Mouse (Mus musculus) liver, embryonic 14.5 days (tissue): Measurements from ENCODE around the gene Ttyh3. TPM values are rescaled to one million over a fixed set of nuclear protein-coding genes. Genes with fewer than 3 reads are reported as not detected.

Source experiments
- ATAC-seq: fragments of 200-750 bp; cut with Nextera tagmentation; 2 replicates; pipeline ENCODE4 v1.8.0; 2017; ENCODE audit warnings: moderate number of reproducible peaks, mild to moderate bottlenecking, moderate library complexity; ENCODE audit not compliant: insufficient read depth
- DNase-seq, 3 experiments: peaks; one replicate each; pipeline ENCODE4 v3.0.0-alpha.2; 2012 to 2013; ENCODE audit warnings: low read depth in 3 of 3, low spot score in 3 of 3
- H3K27ac ChIP-seq: fragments of 300-500 bp; sonication (generic); 2 replicates; pipeline ENCODE4 v1.5.1; 2014; ENCODE audit warnings: moderate library complexity, mild to moderate bottlenecking, control low read depth, inconsistent platforms
- H3K27me3 ChIP-seq: fragments of 300-500 bp; sonication (generic); 2 replicates; pipeline ENCODE4 v1.6.1; 2014; ENCODE audit warnings: mild to moderate bottlenecking, low read length, moderate library complexity; ENCODE audit not compliant: control insufficient read depth, insufficient read depth
- H3K36me3 ChIP-seq: fragments of 300-500 bp; sonication (generic); replicated peaks from 2 replicates; pipeline ENCODE4 v1.6.1; 2014; ENCODE audit warnings: low read depth; ENCODE audit not compliant: control insufficient read depth, insufficient read depth
- H3K4me1 ChIP-seq, 2 experiments: fragments of 200-500 bp in 1 of 2; fragments of 300-500 bp in 1 of 2; sonication (generic) in 1 of 2; replicated peaks; 2 replicates each; pipeline ENCODE4 v1.6.1; 2012 to 2014; ENCODE audit warnings: antibody characterized with exemption in 1 of 2, inconsistent platforms in 1 of 2, low read length in 1 of 2; ENCODE audit not compliant: control insufficient read depth in 2 of 2, insufficient read depth in 2 of 2
- H3K4me2 ChIP-seq: fragments of 300-500 bp; sonication (generic); 2 replicates; pipeline ENCODE4 v1.6.1; 2014; ENCODE audit warnings: low read depth, mild to moderate bottlenecking, control low read depth, moderate library complexity
- H3K4me3 ChIP-seq, 2 experiments: fragments of 200-500 bp in 1 of 2; fragments of 300-500 bp in 1 of 2; sonication (generic) in 1 of 2; 2 replicates each; pipeline ENCODE4 v1.5.1; 2012 to 2014; ENCODE audit warnings: low read depth in 2 of 2, low read length in 2 of 2, mild to moderate bottlenecking in 2 of 2, control low read depth in 1 of 2, inconsistent platforms in 1 of 2, moderate library complexity in 1 of 2; ENCODE audit not compliant: insufficient read depth in 1 of 2
- H3K9ac ChIP-seq: fragments of 300-500 bp; sonication (generic); replicated peaks from 2 replicates; pipeline ENCODE4 v1.6.1; 2014; ENCODE audit warnings: mild to moderate bottlenecking, control low read depth, moderate library complexity
- H3K9me3 ChIP-seq: fragments of 300-500 bp; sonication (generic); 2 replicates; pipeline ENCODE4 v1.6.1; 2016; ENCODE audit warnings: low read length, mixed read lengths; ENCODE audit not compliant: control insufficient read depth
- CTCF ChIP-seq: IDR thresholded peaks from 2 replicates; pipeline ENCODE4 v1.5.1; 2016; ENCODE audit warnings: antibody characterized with exemption, low read depth, control low read depth
- EP300 ChIP-seq: IDR thresholded peaks from 2 replicates; pipeline ENCODE4 v1.6.1; 2016; ENCODE audit warnings: antibody characterized with exemption, low read depth
- WGBS: fragments of 180-500 bp; shearing (Covaris S2); extraction: QIAGEN DNeasy Blood & Tissue Kit; methylation state at CpG from one replicate; pipeline ENCODE4 v1.1.7; 2014; ENCODE audit not compliant: insufficient replicate concordance; 5-methylcytosine and 5-hydroxymethylcytosine counted together
- polyA plus RNA-seq, 2 experiments: library from polyadenylated mRNA; depleted of rRNA in 1 of 2; stranded (reverse) in 1 of 2; unstranded in 1 of 2; fragments of >200 nt; fragmentation: Nextera tagmentation in 1 of 2; extraction: Ambion mirVana in 1 of 2; gene quantifications; 2 replicates each; pipeline versions ENCODE4 v1.2.1 to v1.2.3; 2012 to 2014

Ttyh3 gene
- polyA plus RNA-seq, 2 experiments: 5.4 to 8.3 TPM

DNA sequence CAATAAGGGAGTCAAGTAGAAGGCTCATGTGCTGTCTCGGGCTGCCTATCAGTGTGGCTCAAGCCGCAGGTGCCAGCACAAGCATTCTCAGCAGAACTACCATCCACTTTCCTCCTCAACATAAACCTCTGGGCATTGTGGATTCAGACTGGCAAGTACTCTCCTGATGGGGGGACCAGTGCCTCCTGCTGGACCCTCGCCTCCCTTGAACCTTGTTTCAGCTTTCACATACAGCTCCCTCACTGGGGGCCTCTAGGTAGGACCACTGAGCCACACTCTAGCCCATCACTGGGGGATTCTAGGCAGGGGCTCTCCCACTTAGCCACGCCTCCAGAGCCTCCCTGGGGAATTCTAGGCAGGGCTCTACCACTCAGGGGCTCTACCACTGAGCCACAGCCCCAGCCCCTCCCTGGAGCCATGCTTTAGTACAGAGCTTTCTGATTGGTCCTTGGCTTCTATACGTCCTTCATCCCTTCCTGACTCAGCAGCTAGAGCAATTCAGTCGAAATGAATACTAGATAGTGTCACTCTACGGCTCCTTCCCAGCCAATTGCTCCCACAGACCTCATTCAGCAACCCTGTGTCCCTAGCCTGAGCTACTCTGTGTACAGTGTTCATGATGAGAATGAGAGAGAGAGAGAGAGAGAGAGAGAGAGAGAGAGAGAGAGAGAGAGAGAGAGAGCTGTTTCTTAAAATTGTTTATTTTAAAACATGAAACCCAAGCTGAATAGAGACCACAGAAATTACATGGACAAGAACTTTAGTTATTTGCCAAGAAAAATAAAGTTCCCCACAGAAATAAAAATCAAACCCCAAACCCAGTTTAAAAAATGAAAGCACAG, 28.7 kb downstream of the Ttyh3 start:
- no peaks in the 10 kb centered on the region for H3K27me3 ChIP-seq
- ATAC-seq: no peak
- H3K4me2 ChIP-seq: no peak overlapping the region
- WGBS: 40% methylated on average over 7 of the region's 7 CpGs
- no peak for TF ChIP-seq EP300
- TF ChIP-seq CTCF: no peak
- no peak overlapping the region for H3K4me3 ChIP-seq
- no peak overlapping the region for H3K27ac ChIP-seq
- no peak overlapping the region for H3K9ac ChIP-seq
- DNase-seq: no peak
- peaks cover 13 to 21% of the 10 kb centered on the region in 2 experiments for H3K4me1 ChIP-seq
- H3K36me3 ChIP-seq: no peaks in the 10 kb centered on the region
- H3K9me3 ChIP-seq: no peaks in the 10 kb centered on the region

- peaks cover 22 to 26% of the 10 kb centered on the region in 2 experiments for H3K4me1 ChIP-seq
- H3K4me3 ChIP-seq: no peak overlapping the region
- no peaks in the 10 kb centered on the region for H3K27me3 ChIP-seq
- peak; percentile 92 for TF ChIP-seq CTCF
- TF ChIP-seq EP300: no peak
- 15% methylated on average over 6 of the region's 6 CpGs for WGBS
- ATAC-seq (peak; percentile 31; the same call in 1 of the 2 replicates), DNase-seq (peak; percentile 59 to 60 (median 60))
- peaks cover 4% of the 10 kb centered on the region; the same call in 1 of the 2 replicates for H3K36me3 ChIP-seq
- H3K4me2 ChIP-seq: no peak overlapping the region
- no peaks in the 10 kb centered on the region for H3K9me3 ChIP-seq
- H3K9ac ChIP-seq: no peak overlapping the region
- H3K27ac ChIP-seq: no peak overlapping the region
Observed at GRCm38 (mm10) chr5:140619151-140619771, 29.6 kb downstream of the Ttyh3 start.

DNA sequence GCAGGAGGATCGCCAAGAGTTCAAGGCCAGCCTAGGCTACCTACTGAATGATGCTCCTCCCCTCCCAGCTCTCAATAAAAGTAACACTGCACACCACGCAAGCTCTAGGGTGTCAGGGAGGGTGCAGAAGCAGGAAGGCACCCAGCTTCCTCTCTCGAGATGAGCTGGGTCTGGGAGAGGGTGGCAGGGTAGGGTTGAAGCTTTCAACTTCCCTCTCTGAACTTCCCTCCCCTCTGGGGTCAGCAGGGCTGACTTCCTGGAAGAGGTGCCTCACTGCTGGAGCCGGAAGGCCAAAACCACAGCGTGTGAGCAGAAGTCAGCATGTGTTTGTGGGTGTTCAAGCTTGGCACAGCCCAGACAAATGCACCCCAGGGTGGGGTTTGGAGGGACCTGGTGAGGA, 31.1 kb downstream of the Ttyh3 start:
- TF ChIP-seq EP300 (no peak), CTCF (no peak)
- WGBS: 17% methylated on average over 5 of the region's 5 CpGs
- Histone ChIP-seq H3K36me3 (peaks cover 18% of the 10 kb centered on the region), H3K27ac (no peak overlapping the region), H3K4me1 (peaks cover 24 to 30% of the 10 kb centered on the region in 2 experiments), H3K27me3 (no peaks in the 10 kb centered on the region), H3K9me3 (no peaks in the 10 kb centered on the region), H3K9ac (no peak overlapping the region), H3K4me2 (no peak overlapping the region), H3K4me3 (no peak overlapping the region)
- ATAC-seq: no peak
- no peak for DNase-seq

GRCm38 (mm10) chr5:140616691-140617090, 32.1 kb downstream of the Ttyh3 start:
- Histone ChIP-seq H3K4me3 (no peak overlapping the region), H3K9me3 (no peaks in the 10 kb centered on the region), H3K36me3 (peaks cover 23% of the 10 kb centered on the region), H3K9ac (no peak overlapping the region), H3K27me3 (no peaks in the 10 kb centered on the region), H3K27ac (peak overlapping the region; percentile 47), H3K4me1 (peaks cover 25 to 30% of the 10 kb centered on the region in 2 experiments), H3K4me2 (no peak overlapping the region)
- no peak for TF ChIP-seq EP300
- DNase-seq (no peak), ATAC-seq (no peak)
- WGBS: 35% methylated on average over 9 of the region's 9 CpGs

DNA sequence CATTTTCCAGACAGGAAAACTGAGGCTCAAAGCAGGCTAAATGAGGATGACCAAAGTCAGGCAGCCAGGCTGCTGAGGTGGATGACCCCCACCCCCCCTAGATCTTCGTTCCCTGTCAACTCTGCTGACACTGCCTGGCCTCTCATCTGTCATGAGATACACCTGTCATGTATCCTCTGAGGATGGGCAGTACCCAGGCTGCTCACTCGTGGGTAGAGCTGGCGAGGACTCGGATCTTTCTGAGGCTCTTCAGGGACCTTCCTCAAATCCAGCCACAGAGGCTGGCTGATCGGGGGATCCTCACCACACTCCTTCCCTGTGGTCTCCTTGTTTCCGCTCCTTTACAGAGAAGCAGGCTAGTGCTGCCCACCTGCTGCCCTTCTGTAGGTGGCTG, 32.7 kb downstream of the Ttyh3 start:
- Histone ChIP-seq H3K36me3 (peaks cover 23% of the 10 kb centered on the region), H3K27me3 (no peaks in the 10 kb centered on the region), H3K27ac (no peak overlapping the region; the same call in 1 of the 2 replicates), H3K4me1 (peaks cover 27 to 36% of the 10 kb centered on the region in 2 experiments), H3K4me2 (no peak overlapping the region), H3K4me3 (no peak overlapping the region), H3K9ac (no peak overlapping the region), H3K9me3 (no peaks in the 10 kb centered on the region)
- 56% methylated on average over 6 of the region's 6 CpGs for WGBS
- no peak for ATAC-seq
- DNase-seq: no peak
- TF ChIP-seq EP300 (no peak), CTCF (no peak)
